Mouse (Mus musculus) embryonic facial prominence, embryonic 12.5 days (tissue): ENCODE measurements around the gene Rab26. TPM values are rescaled to one million over a fixed set of nuclear protein-coding genes. Genes with fewer than 3 reads are reported as not detected.

Experiments used
- ATAC-seq: fragments of 200-750 bp; cut with Nextera tagmentation; 2 replicates; pipeline ENCODE4 v1.8.0; 2017; ENCODE audit not compliant: insufficient number of reproducible peaks, insufficient read depth, low FRiP score, low TSS enrichment
- H3K27ac ChIP-seq: fragments of 300-500 bp; sonication (generic); 2 replicates; pipeline ENCODE4 v1.5.1; 2016; ENCODE audit warnings: mild to moderate bottlenecking
- H3K27me3 ChIP-seq: fragments of 300-500 bp; sonication (generic); 2 replicates; pipeline ENCODE4 v1.6.1; 2016; ENCODE audit warnings: mild to moderate bottlenecking, moderate library complexity
- H3K36me3 ChIP-seq: fragments of 300-500 bp; sonication (generic); 2 replicates; pipeline ENCODE4 v1.6.1; 2016; ENCODE audit warnings: mild to moderate bottlenecking
- H3K4me1 ChIP-seq: fragments of 300-500 bp; sonication (generic); 2 replicates; pipeline ENCODE4 v1.6.1; 2016
- H3K4me2 ChIP-seq: fragments of 300-500 bp; sonication (generic); replicated peaks from 2 replicates; pipeline ENCODE4 v1.6.1; 2016; ENCODE audit warnings: mild to moderate bottlenecking, moderate library complexity
- H3K4me3 ChIP-seq: fragments of 300-500 bp; sonication (generic); 2 replicates; pipeline ENCODE4 v1.5.1; 2016; ENCODE audit warnings: mild to moderate bottlenecking
- H3K9ac ChIP-seq: fragments of 300-500 bp; sonication (generic); 2 replicates; pipeline ENCODE4 v1.6.1; 2016; ENCODE audit warnings: mild to moderate bottlenecking, moderate library complexity
- H3K9me3 ChIP-seq: fragments of 300-500 bp; sonication (generic); 2 replicates; pipeline ENCODE4 v1.6.1; 2016; ENCODE audit warnings: mild to moderate bottlenecking, moderate library complexity
- WGBS: fragments of 180-500 bp; shearing (Covaris S2); methylation state at CpG from one replicate; pipeline ENCODE4 v1.1.7; 2016; 5-methylcytosine and 5-hydroxymethylcytosine counted together
- polyA plus RNA-seq: library from polyadenylated mRNA; unstranded; fragments of >200 nt; fragmentation: Nextera tagmentation; extraction: Ambion mirVana; gene quantifications from 2 replicates; pipeline ENCODE4 v1.2.1, GENCODE M21; 2016

The Rab26 gene
- polyA plus RNA-seq, 1 experiment from 2014 or later = 3.6 TPM

- Histone ChIP-seq H3K4me2 (no peak overlapping the region), H3K9me3 (no peaks in the 10 kb centered on the region), H3K4me1 (peaks cover 15% of the 10 kb centered on the region), H3K9ac (no peak overlapping the region), H3K27ac (no peak overlapping the region), H3K36me3 (peaks cover 12% of the 10 kb centered on the region), H3K4me3 (no peak overlapping the region), H3K27me3 (no peaks in the 10 kb centered on the region)
- ATAC-seq = no peak
- 93% methylated on average over 5 of the region's 5 CpGs for WGBS
Observed at GRCm38 (mm10) chr17:24560301-24561028, 26.5 kb upstream of the Rab26 start.

GRCm38 (mm10) chr17:24559146-24559545 lies 25.1 kb upstream of the Rab26 start:
- no peaks in the 10 kb centered on the region for H3K9me3 ChIP-seq
- H3K4me2 ChIP-seq = no peak overlapping the region
- H3K36me3 ChIP-seq = peaks cover 5% of the 10 kb centered on the region; the same call in 1 of the 2 replicates
- WGBS = 57% methylated on average over 3 of the region's 3 CpGs
- H3K4me1 ChIP-seq = peaks cover 15% of the 10 kb centered on the region
- no peak overlapping the region for H3K4me3 ChIP-seq
- H3K27me3 ChIP-seq = no peaks in the 10 kb centered on the region
- ATAC-seq = peak; percentile 35; the same call in 1 of the 2 replicates
- peak overlapping the region; percentile 32 for H3K27ac ChIP-seq
- no peak overlapping the region for H3K9ac ChIP-seq

DNA sequence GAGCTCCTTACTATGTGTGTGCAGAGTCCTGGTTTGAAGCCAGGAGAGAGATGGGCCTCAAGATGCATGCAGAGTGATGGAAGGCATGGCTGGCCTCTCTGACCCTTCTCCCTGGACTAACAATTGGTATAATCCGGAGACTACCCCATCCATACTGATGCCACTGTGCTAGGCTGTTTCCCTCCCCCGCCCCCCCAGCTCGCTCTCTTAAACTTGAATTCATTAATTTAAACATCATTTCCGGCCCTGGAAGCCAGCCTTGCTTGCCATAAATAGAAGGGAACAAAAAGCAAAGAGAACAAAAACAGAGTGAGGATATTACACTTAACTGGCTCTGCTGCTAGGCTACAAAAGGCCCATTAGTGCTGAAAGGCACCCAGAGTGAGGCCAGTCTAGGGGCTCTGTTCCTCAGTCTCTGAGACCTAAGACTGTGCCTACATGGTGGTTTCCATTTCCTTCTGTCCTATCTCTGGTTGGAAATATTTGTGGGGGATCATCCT lies 24.6 kb upstream of the Rab26 start:
- 58% methylated on average over 4 of the region's 4 CpGs for WGBS
- Histone ChIP-seq H3K9ac (no peak overlapping the region), H3K27me3 (no peaks in the 10 kb centered on the region), H3K4me3 (no peak overlapping the region), H3K4me2 (no peak overlapping the region), H3K27ac (peak overlapping the region; percentile 32), H3K9me3 (no peaks in the 10 kb centered on the region), H3K36me3 (peaks cover 5% of the 10 kb centered on the region; the same call in 1 of the 2 replicates), H3K4me1 (peaks cover 15% of the 10 kb centered on the region)
- 0 out of 2 replicates have a peak, but pooled peaks have one; percentile 3 for ATAC-seq

DNA sequence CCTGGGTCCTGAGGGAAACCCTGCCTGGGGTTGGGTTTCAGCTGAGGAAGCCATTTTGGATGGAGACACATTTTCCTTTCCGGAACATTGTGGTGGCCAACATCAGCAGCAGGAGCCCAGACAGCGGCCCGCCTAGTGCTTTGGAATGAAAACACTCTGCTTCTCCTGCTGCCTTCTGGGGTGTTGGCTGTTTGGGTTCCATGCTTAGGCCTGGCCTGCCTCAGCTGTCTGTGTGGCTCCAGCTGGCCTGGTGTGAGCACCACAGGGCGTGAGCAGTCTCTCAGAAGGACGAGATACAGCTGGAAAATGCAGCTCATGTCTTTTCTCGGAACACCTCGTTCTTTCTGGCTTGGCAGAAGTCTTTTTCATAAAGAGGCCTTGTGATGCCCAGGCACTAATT lies 23.1 kb upstream of the Rab26 start:
- WGBS = 85% methylated on average over 7 of the region's 7 CpGs
- Histone ChIP-seq H3K36me3 (peaks cover 5% of the 10 kb centered on the region; the same call in 1 of the 2 replicates), H3K27me3 (no peaks in the 10 kb centered on the region), H3K4me1 (peaks cover 19% of the 10 kb centered on the region), H3K9me3 (no peaks in the 10 kb centered on the region), H3K4me3 (no peak overlapping the region), H3K4me2 (no peak overlapping the region), H3K27ac (no peak overlapping the region), H3K9ac (no peak overlapping the region)
- no peak for ATAC-seq

- Histone ChIP-seq H3K27ac (peak overlapping the region; percentile 95; the same call in 1 of the 2 replicates), H3K27me3 (0 out of 2 replicates have a peak, but pooled peaks cover 5% of the 10 kb centered on the region), H3K9ac (peak overlapping the region; percentile 91), H3K36me3 (no peaks in the 10 kb centered on the region), H3K4me3 (peak overlapping the region; percentile 88), H3K4me2 (peak overlapping the region; percentile 86), H3K9me3 (no peaks in the 10 kb centered on the region), H3K4me1 (peaks cover 23% of the 10 kb centered on the region)
- no peak for ATAC-seq
- 43% methylated on average over 3 of the region's 3 CpGs for WGBS
Observed at GRCm38 (mm10) chr17:24551050-24551444, 17.0 kb upstream of the Rab26 start.

DNA sequence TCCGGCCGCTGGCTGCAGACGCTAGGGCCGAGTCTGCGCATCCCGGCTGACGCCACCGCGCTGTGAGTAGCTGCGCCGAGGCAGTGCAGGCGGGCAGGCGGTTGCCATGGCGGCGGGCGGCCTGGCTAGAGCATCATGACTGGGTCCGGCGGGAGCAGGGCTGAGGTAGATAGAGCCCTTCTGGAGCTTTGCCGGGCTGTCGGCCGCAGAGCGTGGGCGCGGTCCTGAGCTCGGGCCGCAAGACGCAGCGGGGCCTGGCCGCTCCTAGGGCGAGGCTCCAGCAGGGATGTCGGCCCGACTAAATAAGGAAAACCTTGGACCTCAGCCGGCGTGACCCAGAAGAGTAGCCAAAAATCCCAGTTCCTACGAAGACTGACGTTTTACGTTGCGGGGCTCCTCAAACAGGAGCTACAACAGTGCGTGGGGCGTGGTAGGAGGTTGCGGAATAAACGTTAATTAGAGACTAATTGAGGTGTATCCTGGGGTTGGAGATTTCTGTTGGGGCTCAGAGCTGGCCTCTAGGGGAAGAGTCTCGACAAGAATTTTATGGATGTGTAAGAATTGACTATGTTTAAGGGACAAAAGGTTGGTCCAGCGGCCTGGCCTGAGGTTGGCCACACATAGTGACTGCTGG lies 16.5 kb upstream of the Rab26 start:
- 0 out of 2 replicates have a peak, but pooled peaks cover 5% of the 10 kb centered on the region for H3K27me3 ChIP-seq
- H3K4me3 ChIP-seq = peak overlapping the region; percentile 88
- H3K36me3 ChIP-seq = no peaks in the 10 kb centered on the region
- ATAC-seq = peak; percentile 82
- peak overlapping the region; percentile 91 for H3K9ac ChIP-seq
- H3K4me2 ChIP-seq = peak overlapping the region; percentile 86
- peak overlapping the region; percentile 95 for H3K27ac ChIP-seq
- under 1% methylated on average over 44 of the region's 44 CpGs for WGBS
- no peaks in the 10 kb centered on the region for H3K9me3 ChIP-seq
- peaks cover 23% of the 10 kb centered on the region for H3K4me1 ChIP-seq

DNA sequence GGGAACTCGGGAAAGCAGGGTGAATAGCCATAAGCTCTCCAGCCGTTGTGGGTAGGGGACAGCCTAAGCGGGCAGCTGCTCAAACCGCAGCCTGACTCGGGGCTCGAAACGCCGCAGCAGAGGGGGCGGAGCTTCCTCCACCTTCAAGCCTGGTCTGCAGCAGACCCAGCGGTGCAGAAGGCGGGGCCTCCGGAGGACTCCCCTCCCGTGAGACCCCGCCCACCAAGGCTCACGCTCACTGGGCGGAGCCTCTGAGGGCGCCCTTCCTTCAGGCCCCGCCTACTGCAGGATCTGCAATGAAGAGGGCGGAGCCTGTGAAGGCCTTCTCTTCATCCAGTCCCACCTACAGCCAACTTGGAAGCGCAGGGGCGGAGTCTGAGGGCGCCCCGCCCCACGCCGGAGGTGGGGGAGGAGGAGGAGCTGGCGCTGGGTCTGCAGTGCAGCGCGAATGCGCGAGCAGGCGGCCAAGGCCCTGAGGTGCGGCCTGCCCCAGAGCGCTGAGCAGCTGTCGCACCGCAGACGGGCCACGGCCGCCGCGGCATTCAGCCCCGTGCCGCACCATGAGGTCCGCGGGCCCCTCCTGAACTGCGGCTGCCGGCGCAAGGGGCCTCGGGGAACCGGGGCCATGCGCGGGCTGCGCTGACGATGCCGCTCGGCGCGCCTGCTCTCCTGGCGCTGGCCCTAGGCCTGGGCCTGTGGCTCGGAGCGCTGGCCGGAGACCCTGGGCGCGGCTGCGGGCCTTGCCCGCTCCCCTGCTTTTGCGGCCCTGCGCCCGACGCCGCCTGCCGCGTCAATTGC lies 15.8 kb upstream of the Rab26 start, which contains the start of gene Pkd1:
Gene Pkd1 (plus strand): TSS at position 217 of the 798 bp plus-strand sequence.
- under 1% methylated on average over 63 of the region's 72 CpGs for WGBS
- peak; percentile 95 for ATAC-seq
- peak within 1 kb of the TSS; percentile 91 for H3K9ac ChIP-seq
- H3K4me2 ChIP-seq = peak within 1 kb of the TSS; percentile 86
- peak within 1 kb of the TSS; percentile 88 for H3K4me3 ChIP-seq
- H3K27ac ChIP-seq = peak within 1 kb of the TSS; percentile 95
- H3K27me3 ChIP-seq = peaks cover 6% of the 10 kb centered on the region
- H3K9me3 ChIP-seq = no peaks in the 10 kb centered on the region
- H3K4me1 ChIP-seq = peaks cover 23% of the 10 kb centered on the region
- H3K36me3 ChIP-seq = no peaks in the 10 kb centered on the region

DNA sequence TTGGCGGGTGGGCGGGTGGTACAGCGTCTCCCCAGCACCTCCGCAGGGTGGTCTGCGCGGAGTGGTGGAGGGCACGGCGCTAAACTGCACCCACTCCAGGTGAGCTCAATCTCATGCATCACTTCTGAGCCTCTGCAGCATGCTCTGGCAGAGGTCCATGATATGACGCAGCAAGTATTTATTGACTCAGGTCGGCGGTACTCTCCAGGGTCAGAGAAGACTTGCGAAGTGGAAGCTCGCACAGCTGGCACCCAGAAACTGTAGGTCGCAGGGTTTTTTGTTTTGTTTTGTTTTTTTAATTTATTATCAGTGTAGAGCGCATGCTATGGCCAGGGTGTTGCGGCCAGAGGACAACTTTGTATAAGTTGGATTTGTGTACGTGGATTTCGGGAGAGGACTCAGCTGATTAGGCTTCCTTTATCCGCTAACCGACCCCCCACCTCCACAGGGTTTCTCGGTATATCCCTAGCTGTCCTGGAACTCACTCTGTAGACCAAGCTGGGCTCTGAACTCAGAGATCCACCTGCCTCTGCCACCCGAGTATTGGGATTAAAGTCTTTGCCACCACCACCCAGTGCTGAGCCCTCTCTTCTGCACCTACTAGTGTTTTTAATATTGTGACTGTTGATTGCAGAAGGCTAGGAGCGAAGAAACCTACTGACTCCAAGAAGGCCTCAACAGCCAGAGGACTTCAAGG lies 15.1 kb upstream of the Rab26 start:
- Histone ChIP-seq H3K27me3 (peaks cover 9% of the 10 kb centered on the region), H3K4me3 (peak overlapping the region; percentile 88), H3K36me3 (no peaks in the 10 kb centered on the region), H3K4me1 (peaks cover 23% of the 10 kb centered on the region), H3K9ac (peak overlapping the region; percentile 43), H3K27ac (peak overlapping the region; percentile 62), H3K9me3 (no peaks in the 10 kb centered on the region), H3K4me2 (peak overlapping the region; percentile 86)
- ATAC-seq = peak; percentile 32
- WGBS = 5% methylated on average over 23 of the region's 23 CpGs

GRCm38 (mm10) chr17:24548435-24548834 lies 14.4 kb upstream of the Rab26 start:
- Histone ChIP-seq H3K4me2 (peak overlapping the region; percentile 86), H3K27me3 (peaks cover 9% of the 10 kb centered on the region), H3K4me3 (no peak overlapping the region), H3K4me1 (peaks cover 23% of the 10 kb centered on the region), H3K9ac (no peak overlapping the region), H3K27ac (no peak overlapping the region), H3K9me3 (no peaks in the 10 kb centered on the region), H3K36me3 (no peaks in the 10 kb centered on the region)
- 42% methylated on average over 9 of the region's 9 CpGs for WGBS
- ATAC-seq = no peak

DNA sequence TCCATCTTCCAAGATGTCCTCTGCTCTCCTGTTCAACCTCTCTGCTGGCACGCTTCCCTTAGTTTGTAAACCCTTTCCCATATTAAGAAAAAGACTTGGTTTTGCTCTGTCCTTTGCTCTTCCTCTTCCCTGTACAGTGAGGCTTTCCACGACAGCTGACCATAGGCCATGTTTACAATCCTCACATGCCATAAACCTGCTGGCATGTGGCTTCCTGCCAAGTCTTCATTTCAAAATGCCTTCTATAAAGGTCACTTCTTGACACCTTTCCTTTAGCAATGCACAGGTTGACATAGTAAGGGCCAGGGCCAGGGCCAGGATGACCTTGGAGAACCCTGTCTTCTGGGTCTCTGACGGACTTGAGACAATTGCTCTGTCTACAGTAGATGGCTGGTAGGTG lies 12.2 kb upstream of the Rab26 start:
- H3K9ac ChIP-seq = no peak overlapping the region
- H3K4me3 ChIP-seq = no peak overlapping the region
- no peak overlapping the region for H3K27ac ChIP-seq
- WGBS = 80% methylated on average over 3 of the region's 3 CpGs
- no peak for ATAC-seq
- peaks cover 11% of the 10 kb centered on the region; the same call in 1 of the 2 replicates for H3K4me1 ChIP-seq
- no peaks in the 10 kb centered on the region for H3K36me3 ChIP-seq
- H3K4me2 ChIP-seq = no peak overlapping the region
- H3K27me3 ChIP-seq = peaks cover 9% of the 10 kb centered on the region
- H3K9me3 ChIP-seq = no peaks in the 10 kb centered on the region

- Histone ChIP-seq H3K4me2 (no peak overlapping the region), H3K27ac (no peak overlapping the region), H3K4me1 (peaks cover 6% of the 10 kb centered on the region; the same call in 1 of the 2 replicates), H3K27me3 (peaks cover 9% of the 10 kb centered on the region), H3K9ac (no peak overlapping the region), H3K9me3 (no peaks in the 10 kb centered on the region), H3K4me3 (no peak overlapping the region), H3K36me3 (no peaks in the 10 kb centered on the region)
- no peak for ATAC-seq
- 78% methylated on average over 2 of the region's 2 CpGs for WGBS
Observed at GRCm38 (mm10) chr17:24545247-24545646, 11.2 kb upstream of the Rab26 start.
